Mouse (Mus musculus) splenic B cell, adult 2 months (primary cell): ENCODE measurements around the gene Bola3.

Experiments
- DNase-seq: peaks from one replicate; pipeline ENCODE4 v3.0.0-alpha.2; 2011; ENCODE audit warnings: low read depth, low spot score
- H3K27me3 ChIP-seq: 2 replicates; pipeline ENCODE4 v1.6.1; 2012; ENCODE audit warnings: mild to moderate bottlenecking, low read length, moderate library complexity, mixed read lengths; ENCODE audit not compliant: control insufficient read depth, poor library complexity, insufficient read depth, severe bottlenecking
- H3K36me3 ChIP-seq: 2 replicates; pipeline ENCODE4 v1.6.1; 2012; ENCODE audit warnings: mild to moderate bottlenecking, low read length, moderate library complexity, mixed read lengths; ENCODE audit not compliant: control insufficient read depth, poor library complexity, insufficient read depth, severe bottlenecking

The Bola3 gene

GRCm38 (mm10) chr6:83354856-83355781, 6.2 kb downstream of the Bola3 start:
- no peak for DNase-seq
- H3K27me3 ChIP-seq = no peaks in the 10 kb centered on the region
- 0 out of 2 replicates have a peak, but pooled peaks cover 3% of the 10 kb centered on the region for H3K36me3 ChIP-seq

GRCm38 (mm10) chr6:83356569-83357138, 7.7 kb downstream of the Bola3 start:
- H3K36me3 ChIP-seq = peaks cover 3% of the 10 kb centered on the region; the same call in 1 of the 2 replicates
- H3K27me3 ChIP-seq = no peaks in the 10 kb centered on the region
- peak; percentile 85 for DNase-seq

GRCm38 (mm10) chr6:83357436-83357835, 8.5 kb downstream of the Bola3 start:
- Histone ChIP-seq H3K36me3 (peaks cover 3% of the 10 kb centered on the region; the same call in 1 of the 2 replicates), H3K27me3 (no peaks in the 10 kb centered on the region)
- no peak for DNase-seq

- Histone ChIP-seq H3K27me3 (no peaks in the 10 kb centered on the region), H3K36me3 (peaks cover 4% of the 10 kb centered on the region)
- no peak for DNase-seq
These were observed 12.7 kb downstream of the Bola3 start for GRCm38 (mm10) chr6:83361523-83362248.

GRCm38 (mm10) chr6:83363075-83363474, 14.1 kb downstream of the Bola3 start:
- DNase-seq = no peak
- Histone ChIP-seq H3K36me3 (peaks cover 6% of the 10 kb centered on the region), H3K27me3 (no peaks in the 10 kb centered on the region)

- no peaks in the 10 kb centered on the region for H3K27me3 ChIP-seq
- peaks cover 28% of the 10 kb centered on the region for H3K36me3 ChIP-seq
- DNase-seq = no peak
These were observed 21.5 kb downstream of the Bola3 start for GRCm38 (mm10) chr6:83370316-83370965.

GRCm38 (mm10) chr6:83371350-83371749, 22.4 kb downstream of the Bola3 start:
- no peaks in the 10 kb centered on the region for H3K27me3 ChIP-seq
- H3K36me3 ChIP-seq = peaks cover 28% of the 10 kb centered on the region
- no peak for DNase-seq

- H3K27me3 ChIP-seq = no peaks in the 10 kb centered on the region
- DNase-seq = no peak
- peaks cover 23% of the 10 kb centered on the region for H3K36me3 ChIP-seq
These were observed 24.9 kb downstream of the Bola3 start for GRCm38 (mm10) chr6:83373704-83374300.

- DNase-seq = peak; percentile 8
- Histone ChIP-seq H3K27me3 (no peaks in the 10 kb centered on the region), H3K36me3 (peaks cover 34% of the 10 kb centered on the region)
These were observed 32.9 kb downstream of the Bola3 start for GRCm38 (mm10) chr6:83381510-83382491.

GRCm38 (mm10) chr6:83385569-83386090, 36.7 kb downstream of the Bola3 start:
- no peaks in the 10 kb centered on the region for H3K27me3 ChIP-seq
- DNase-seq = no peak
- peaks cover 22% of the 10 kb centered on the region for H3K36me3 ChIP-seq

GRCm38 (mm10) chr6:83392166-83392780, 43.3 kb downstream of the Bola3 start:
- H3K36me3 ChIP-seq = peaks cover 4% of the 10 kb centered on the region
- H3K27me3 ChIP-seq = no peaks in the 10 kb centered on the region
- no peak for DNase-seq

GRCm38 (mm10) chr6:83394122-83394521, 45.2 kb downstream of the Bola3 start:
- H3K27me3 ChIP-seq = no peaks in the 10 kb centered on the region
- H3K36me3 ChIP-seq = peaks cover 2% of the 10 kb centered on the region
- no peak for DNase-seq
